Mouse (Mus musculus) adrenal gland, postnatal 25 days (tissue): ENCODE data around the gene Ado. TPM values are rescaled to one million over a fixed set of nuclear protein-coding genes. Genes with fewer than 3 reads are reported as not detected.

ENCODE experiments used
- DNase-seq: peaks from one replicate; pipeline ENCODE4 v3.0.0; 2021; ENCODE audit warnings: mixed read lengths
- total RNA-seq: library from RNA; stranded (reverse); gene quantifications from 2 replicates; pipeline ENCODE4 v1.2.3, GENCODE M21; 2021

Ado gene
- total RNA-seq, 1 experiment from 2014 or later = 31.5 TPM

GRCm38 (mm10) chr10:67536621-67537141, 12.1 kb downstream of the Ado start:
- peak; percentile 37 for DNase-seq

DNA sequence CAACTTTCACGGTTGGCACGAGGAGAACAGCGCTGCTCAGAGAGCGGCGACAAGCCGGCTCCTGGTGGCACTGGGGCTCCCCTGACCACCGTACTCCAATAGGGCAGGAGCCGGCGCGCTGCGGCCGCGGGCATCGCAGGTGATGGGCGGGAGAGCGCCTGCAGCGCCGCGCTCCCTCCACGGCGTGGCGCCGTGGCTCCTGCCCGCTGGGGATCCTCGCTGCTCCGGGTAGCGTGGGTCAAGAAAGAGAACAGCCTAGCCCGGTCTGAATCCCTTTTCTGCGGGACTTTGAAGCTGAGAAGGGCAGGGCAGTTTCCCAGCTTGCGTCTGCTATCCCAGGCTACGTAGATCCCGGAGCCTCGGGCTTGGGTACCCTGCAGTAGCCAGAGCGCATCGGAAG, 12.8 kb downstream of the Ado start:
- DNase-seq = peak; percentile 83

- peak; percentile 39 for DNase-seq
Measured at GRCm38 (mm10) chr10:67535256-67535655, 13.5 kb downstream of the Ado start, which contains the start of gene Egr2. Gene Egr2, plus strand, starts transcription at chr10:67535475.

DNA sequence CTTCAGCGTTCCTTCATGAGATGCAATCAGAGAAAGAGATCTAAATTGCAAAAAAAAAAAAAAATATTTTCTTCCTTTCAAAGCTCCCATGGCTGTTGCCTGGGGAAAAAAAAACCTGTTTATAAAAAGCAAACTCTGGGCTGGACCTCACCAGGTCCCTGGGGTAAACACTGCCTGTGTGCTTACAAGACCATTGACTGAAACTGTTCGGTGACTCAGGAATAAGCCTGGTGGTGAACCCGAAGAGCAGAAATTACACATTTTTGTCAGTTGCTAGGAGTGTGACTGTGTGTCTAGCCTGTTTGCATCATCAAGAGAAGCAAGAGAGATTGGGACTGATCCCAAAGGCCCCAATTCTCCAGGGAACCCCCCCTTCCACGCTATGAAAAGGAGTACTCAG, 19.0 kb downstream of the Ado start:
- DNase-seq = no peak

DNA sequence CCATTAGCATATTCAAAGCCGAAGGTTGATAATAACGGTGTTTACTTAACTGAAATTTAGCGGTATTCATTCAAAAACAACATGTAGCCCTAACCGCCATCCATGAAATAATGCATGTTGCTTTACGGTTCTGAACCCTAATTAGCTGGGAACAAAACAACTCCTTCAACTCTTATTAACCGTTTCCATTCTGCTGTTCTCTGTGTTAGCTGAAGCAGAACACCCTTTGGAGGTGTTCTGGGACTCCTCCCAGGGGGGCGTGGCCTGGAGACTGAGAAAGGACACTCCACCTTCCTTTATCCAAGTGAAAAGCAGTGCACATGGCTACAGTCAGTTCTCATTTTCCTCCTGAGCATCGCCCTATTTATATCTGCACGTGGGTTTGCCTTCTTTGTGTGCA, 22.3 kb downstream of the Ado start:
- no peak for DNase-seq

DNA sequence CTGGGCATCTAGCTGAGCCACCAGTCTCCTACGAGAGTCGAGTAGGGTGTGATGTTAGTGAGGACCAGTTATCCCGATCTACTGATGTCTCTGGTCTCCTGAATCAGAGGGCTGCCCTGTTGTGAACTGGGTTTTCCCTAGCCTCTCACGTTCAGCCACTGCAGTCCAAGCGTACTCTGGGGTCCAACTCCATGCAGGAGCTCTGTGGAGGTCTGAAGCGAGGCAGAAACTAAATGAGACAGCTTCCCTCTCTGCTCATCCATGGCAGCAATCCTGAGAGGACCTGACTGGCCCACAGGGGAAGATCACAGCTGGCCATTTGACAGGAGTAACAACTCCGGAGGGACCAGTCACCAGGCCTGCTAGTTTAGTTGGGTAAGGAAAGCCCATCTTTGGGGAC, 24.1 kb downstream of the Ado start:
- DNase-seq = no peak

DNA sequence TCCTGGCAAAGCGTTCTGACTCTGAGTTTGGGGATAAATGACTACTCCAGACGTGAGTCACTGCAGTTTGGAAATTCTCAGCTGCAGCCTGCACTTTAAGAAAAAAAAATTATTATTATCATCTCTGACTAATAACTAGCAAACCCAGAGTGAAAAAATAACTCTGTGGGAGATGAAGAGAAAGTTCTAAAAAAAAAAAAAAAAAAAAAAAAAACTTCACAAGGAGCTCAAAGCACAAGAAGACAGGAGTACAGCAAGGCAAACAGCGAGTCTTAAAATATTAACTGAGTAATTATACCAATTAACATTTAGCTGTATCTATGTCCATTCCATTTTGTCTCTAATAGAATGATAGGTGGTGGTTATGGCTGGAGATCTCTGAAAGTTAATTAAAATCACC, 24.6 kb downstream of the Ado start:
- DNase-seq = no peak

GRCm38 (mm10) chr10:67518733-67519132, 30.0 kb downstream of the Ado start:
- no peak for DNase-seq

DNA sequence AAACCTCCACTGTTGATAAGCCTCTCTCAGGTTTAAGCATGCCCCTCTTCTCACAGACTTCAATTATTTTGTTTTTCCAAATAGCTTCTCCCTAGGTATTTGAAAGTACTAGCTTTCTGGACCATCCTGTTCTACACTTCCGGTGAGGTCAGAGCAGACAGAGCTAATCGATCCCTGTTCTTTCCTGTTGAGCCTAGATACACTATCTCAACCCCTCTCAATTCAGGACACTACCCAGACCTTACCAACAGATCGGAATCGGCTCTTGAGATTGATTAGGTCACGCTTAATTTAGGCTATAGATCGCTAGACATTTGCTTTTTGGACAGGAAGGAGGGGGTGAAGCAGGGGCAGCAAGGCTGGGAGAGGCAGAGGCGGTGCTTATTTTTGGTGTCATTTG, 35.9 kb downstream of the Ado start:
- DNase-seq = no peak

GRCm38 (mm10) chr10:67512211-67512610, 36.5 kb downstream of the Ado start:
- no peak for DNase-seq

GRCm38 (mm10) chr10:67505248-67505647, 43.5 kb downstream of the Ado start:
- no peak for DNase-seq

- no peak for DNase-seq
Measured at GRCm38 (mm10) chr10:67504046-67504445, 44.7 kb downstream of the Ado start.

DNA sequence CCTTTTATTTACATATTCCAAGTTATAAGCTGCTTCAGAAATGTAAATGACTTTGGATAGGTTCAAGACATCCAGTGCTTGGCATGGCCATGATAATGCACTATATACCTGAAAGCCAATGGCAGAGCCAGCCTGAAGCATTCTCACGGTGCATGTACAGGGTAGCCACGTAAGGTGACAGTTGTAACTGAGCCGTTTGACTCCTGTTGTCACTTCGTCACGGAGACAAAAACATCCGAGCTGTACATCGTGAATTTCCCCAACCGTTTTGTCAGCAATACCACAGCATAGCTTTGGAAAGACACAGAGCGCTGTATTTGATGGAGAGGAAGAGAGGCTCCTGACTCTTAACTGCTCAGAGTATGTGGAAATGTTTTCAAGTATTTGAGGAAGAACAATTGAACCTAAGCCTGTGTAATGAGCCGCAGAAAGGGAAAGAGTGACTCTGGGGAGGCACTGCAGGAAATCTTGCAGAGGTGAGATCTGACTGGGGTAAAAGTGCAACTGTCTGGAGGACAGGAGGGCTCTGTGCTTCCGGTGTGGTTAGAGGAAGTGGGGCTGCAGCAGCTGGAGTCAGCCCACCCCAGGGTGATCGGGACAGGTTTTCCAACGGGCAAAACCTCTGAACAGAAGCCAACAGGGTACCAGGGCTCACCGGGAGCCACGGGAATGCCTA, 45.3 kb downstream of the Ado start:
- DNase-seq = no peak

- DNase-seq = no peak
Measured at GRCm38 (mm10) chr10:67497951-67498350, 50.8 kb downstream of the Ado start.

DNA sequence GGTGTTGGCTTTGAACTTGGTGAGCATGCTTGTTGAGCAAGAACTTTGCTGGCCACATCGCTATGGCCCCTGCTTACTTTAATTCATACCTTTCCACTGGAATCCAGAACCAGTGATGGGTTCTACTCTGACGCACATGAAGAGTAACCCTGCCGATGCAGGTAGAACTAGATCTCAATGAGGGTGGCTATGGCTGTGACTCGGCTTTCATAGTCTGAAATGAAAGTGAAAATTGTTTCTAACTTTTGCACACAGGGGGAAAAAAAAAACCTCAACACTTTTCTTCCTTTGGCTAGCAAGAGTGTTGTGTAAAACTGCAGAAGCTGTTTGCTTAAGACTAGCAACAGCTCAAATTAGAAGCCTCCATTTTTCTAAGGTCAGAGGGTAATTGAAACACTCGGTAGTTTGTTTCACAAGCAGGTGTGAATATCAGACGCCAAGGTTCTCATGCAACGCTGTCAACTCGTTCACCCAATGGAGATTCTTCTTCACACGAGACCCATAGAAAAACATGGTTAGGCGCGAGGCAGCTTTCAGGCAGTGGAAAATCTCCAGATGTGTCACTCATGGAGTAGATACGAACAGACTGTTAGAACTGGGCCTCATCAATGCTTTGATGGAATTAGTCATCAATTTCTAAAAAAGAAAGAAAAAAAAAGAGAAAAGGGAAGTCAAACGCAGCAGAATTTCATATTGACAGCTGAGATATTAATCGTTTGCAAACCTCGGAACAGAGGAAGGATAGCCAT, 51.4 kb downstream of the Ado start:
- DNase-seq = no peak

Other genes starting within 250 kb of the Ado start
- 0.39 and 1.5 TPM in 2 replicates for gene Egr2, start 13.5 kb downstream of the Ado start, total RNA-seq